Mouse (Mus musculus) layer of hippocampus, postnatal 25 days (tissue): ENCODE results near the gene Slc11a2. TPM values are rescaled to one million over a fixed set of nuclear protein-coding genes. Genes with fewer than 3 reads are reported as not detected.
"Not testable (repeated sequence)": the region's sequence is repeated elsewhere in the genome, so short reads cannot be mapped to it uniquely, and the experiment has no call there.

ENCODE experiments used
- DNase-seq, 2 experiments: peaks; one replicate each; pipeline ENCODE4 v3.0.0; 2022; ENCODE audit warnings: mixed read lengths in 2 of 2, low spot score in 1 of 2; ENCODE audit errors: extremely low spot score in 1 of 2
- total RNA-seq, 2 experiments: library from RNA; stranded (reverse); gene quantifications; 2 replicates each; pipeline ENCODE4 v1.2.3; 2021

Slc11a2 gene
- total RNA-seq, 2 experiments from 2014 or later, result 49.3 to 66.3 TPM

- no peak for DNase-seq
Measured at GRCm38 (mm10) chr15:100410918-100411672, 13.8 kb downstream of the Slc11a2 start.

DNA sequence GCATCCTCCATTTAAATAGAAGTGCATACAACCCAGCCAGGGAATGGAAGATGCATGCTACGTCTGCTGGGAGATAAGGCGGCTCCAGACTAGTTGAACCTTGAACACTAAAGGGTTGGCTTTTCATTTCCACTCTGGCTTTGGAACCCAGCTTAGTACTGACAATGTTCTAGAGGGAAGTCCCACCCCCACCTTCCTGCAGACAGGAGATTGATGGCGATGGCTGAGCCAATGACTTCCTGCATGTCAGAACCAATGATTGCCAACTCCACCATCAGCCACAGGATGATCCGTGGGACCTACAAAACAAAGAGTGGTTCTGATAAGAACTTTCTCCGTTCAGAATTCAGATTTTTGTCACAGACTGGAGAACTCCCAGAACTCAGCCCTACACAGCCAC lies 18.8 kb downstream of the Slc11a2 start:
- no peak for DNase-seq

DNA sequence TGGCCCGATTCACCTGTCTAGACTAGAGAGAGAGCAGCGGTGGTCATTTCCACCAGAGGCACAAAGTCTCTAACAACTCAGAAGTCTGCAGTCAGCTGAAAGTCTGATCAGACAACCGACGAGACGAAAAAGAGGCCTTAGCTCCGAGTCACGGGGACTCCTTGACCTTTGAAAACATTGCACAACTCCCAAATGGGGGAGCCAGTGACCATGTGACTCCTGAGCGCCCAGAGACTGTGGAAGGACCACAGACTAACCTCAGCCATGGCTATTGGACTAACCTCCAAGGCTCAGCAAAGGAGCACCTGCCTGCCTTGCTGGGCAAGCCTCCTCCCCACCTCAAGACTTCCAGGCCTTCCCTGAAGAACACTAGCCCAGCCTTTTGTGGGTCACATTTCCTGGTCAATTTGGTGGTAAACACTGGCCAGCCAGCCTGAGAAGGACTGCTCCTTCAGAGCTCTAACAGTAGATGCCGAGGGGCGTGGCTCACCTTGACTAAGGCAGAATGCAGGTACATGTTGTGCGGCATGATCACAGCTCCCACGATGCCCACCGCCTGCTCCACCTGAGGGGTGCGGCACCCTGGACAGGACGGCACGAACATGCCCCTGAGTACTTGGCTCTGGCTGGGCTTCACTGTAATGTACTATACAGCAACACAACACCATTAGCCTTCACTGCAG lies 21.4 kb downstream of the Slc11a2 start:
- no peak for DNase-seq

DNA sequence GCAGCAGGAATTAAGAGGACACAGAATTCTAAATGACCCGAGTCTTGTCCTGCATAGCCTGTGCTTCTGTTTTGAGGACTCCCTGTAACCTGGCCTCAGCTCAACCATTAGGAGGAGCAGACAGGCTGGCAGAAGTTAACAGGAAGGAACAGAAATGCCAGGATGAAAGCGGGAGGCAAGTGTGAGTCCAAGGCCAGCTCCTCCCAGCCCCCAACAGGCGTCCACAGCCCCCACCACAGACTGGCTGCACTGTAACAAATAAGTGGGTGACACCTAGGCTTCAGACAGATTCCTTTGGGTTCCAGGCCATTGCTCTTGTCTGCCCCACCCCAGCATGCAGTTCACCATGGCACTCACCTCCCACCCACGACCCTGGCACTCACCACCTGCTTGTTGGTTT lies 22.1 kb downstream of the Slc11a2 start:
- DNase-seq, result no peak

DNA sequence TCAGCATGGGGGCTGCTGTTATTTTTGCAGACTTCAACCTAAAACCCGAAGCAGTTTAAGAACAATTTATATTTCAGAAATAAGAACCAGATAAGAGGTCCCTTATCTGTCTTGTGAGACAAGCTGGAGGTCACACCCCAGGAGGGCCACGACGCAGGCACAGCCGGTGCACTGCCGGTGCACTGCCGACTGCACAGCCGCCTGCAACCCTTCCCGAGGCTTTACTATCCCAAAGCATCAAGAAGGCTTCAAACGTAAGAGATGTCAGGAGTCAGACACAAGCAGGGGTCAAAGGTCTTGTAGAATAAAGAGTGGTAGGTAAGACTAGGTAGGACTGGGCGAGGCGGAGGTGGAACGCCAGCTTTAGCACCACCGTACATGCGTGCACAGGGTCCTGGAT lies 22.5 kb downstream of the Slc11a2 start:
- DNase-seq, result no peak

DNA sequence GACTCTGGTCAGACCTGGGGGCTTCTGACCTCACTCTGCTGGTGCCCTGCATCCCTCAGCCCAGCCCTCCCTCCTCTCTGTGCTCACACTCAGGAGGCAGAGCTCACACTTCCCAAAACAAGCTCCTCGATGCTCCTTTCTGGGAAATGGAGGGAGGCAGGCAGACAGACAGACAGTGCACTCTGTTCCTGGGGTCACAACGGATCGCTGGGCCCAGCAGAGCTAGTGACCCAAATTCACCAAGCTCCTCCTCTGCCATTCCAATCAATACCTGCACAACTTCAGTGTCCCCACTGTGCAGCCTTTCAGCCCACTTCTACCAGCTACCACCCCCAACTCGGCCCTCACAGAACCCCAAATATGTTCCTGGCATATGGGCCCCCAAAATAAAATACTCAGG lies 23.1 kb downstream of the Slc11a2 start:
- no peak for DNase-seq

DNA sequence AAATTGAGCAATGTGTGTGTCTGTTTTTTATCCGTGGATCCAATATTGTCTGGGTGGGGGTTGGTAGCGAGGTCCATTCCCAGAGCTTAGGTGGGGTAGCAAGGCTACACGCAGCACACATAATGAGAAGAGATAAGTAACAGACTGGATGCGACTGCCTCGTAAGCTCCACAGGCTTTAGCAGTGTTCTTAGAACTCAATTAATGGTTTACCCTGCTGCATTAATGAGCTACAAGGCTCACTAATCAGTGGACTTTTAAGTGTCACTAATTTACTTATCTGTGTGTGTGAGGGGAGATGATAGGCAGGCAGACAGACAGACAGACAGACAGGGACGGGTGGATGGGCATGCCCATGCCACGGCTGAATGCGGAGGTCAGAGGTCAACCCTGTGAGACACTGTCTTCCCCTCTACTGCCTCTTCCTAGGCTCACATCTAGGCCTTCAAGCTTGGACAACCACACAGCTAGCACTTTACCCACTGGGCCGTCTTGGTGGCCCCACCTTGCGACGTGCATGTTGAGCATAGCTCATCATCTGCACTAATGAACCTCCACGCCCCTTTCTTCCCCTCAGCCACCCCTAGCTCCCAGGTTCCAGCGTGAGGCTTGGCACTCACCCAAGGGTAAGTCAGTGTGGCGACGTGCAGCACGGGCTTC lies 24.2 kb downstream of the Slc11a2 start:
- DNase-seq, result no peak

DNA sequence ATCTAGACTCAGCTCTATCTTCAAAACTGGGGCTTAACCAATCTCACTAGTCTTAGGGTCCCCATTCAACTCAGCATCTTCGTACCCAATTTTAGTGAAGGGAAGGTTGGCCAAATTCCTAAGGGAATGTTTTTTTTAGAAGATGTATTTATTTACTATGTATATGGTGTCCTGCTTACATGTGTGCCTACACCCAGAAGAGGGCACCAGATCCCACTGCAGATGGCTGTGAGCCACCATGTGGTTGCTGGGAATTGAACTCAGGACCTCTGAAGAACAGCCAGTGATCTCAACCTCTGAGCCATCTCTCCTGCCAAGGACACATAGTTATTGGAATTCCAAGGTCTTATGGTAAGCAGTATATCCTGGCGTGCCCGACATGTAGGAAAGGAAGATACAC lies 29.3 kb downstream of the Slc11a2 start:
- no peak for DNase-seq

- DNase-seq, result no peak
Measured at GRCm38 (mm10) chr15:100393016-100393415, 31.9 kb downstream of the Slc11a2 start.

DNA sequence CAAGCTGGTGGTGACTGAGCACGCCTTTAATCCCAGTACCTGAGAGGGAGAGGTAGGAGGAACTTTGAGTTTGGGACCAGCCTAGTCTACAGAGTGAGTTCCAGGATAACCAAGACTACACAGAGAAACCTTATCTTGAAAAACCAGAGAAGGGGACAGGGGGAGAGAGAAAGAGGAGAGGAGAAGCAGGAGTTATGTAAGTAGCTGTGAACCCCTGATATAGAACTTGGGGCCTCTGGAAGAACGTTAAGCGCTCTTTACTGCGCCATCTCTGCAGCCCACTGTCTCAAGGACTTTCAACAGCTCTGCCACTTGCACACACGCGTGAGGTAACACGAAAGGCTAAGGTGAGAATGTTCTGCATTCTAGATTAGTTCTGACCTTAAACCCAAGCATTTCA lies 33.3 kb downstream of the Slc11a2 start:
- no peak for DNase-seq

DNA sequence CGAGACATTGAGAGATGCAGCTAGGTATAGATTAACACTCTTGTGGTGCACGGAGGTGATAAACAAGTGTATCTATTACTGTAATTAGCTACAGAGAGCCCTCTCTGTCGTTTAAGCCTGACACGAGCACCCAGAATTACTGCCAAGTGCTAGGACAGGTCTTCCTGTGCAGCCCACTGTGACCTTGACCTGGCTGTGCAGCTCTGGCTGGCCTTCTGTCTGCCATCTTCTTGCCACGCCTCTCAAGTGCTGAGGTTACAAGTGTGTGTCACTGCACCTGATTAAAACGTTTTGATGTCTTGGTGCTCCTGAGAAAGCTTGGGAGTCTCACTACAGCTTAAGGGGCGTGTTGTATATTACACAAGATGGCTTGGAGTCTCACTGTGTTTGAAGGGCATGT lies 33.8 kb downstream of the Slc11a2 start:
- DNase-seq, result no peak

DNA sequence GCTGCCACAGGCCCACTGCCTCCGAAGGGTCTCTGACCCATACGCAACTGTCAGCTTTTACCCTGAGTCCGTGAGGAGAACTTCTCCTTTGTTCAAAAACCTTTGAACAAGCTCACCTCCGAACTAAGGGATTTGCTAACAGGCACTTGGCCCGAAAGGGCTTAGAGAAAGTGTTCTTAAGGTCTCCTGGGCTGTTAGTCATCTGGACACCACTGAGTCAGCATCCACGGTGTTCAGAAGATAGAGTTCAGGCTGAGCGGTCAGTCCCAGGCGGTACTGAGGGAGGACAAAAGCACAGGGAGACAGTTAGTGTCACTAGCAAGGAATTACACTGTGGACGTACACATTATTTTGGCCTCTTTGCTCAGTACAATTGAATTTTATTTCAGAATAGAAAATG lies 36.0 kb downstream of the Slc11a2 start:
- no peak for DNase-seq

DNA sequence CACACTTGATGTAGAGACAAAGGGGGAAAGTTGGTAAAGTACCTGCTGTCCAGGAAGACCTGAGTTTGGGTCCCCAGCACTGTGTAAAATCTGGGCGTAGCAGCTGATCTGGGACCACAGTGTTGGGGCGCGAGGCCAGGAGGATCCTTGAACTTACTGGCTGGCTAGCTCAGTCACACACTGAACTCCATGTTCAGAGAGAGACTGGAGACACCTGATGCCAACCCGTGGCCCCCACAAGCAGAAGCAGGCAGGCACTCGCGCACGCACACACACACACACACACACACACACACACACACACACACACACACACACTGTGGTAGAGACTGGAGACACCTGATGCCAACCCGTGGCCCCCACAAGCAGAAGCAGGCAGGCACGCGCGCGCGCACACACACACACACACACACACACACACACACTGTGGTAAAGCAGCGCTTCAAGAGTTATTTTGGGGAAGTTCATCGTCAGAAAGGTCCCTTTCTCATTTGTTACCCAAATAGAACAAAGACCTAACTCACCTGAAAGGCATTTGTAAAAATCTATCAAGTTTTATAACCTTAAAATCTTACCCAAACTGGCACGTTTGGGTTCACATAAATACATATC lies 36.5 kb downstream of the Slc11a2 start:
- DNase-seq, result no peak

- no peak for DNase-seq
Measured at GRCm38 (mm10) chr15:100387544-100388223, 37.2 kb downstream of the Slc11a2 start.

DNA sequence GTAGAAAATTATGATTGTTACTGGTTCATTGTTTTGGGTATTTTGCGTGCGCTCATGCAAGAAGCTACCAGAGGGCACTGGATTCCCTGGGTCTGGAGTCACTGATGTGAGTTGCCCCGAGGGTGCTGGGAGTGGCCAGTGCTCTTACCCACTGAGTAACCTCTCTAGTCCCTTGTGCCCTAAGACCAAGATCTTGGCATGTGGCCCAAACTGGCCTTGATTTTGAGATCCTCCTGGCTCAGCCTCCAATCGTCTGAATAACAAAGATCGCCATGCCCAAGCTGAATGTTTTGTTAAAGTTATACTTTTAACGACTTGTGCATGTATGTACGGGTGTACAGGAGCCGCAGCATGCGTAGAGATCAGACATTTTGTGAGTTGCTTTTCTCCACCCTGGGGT lies 39.2 kb downstream of the Slc11a2 start:
- no peak for DNase-seq

GRCm38 (mm10) chr15:100380104-100380503 lies 44.8 kb downstream of the Slc11a2 start:
- no peak for DNase-seq

DNA sequence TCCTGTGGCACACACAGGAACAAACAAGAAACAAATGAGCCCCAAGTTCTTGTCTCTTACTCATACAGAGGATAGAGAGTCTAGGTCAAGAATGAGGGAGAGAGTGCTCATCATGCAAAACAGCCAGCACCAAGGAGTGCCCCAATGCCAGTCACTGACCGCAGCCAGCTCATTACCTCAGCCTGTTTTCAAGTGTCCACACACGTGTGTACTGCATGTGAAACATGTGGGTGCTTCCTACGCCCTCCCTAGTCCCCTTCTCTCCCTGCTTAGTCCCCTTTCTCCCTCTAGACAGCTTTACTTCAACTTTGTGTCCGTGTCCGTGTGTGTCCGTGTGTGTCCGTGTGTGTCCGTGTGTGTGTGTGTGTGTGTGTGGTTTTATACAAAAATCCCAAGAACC lies 45.2 kb downstream of the Slc11a2 start:
- no peak for DNase-seq

DNA sequence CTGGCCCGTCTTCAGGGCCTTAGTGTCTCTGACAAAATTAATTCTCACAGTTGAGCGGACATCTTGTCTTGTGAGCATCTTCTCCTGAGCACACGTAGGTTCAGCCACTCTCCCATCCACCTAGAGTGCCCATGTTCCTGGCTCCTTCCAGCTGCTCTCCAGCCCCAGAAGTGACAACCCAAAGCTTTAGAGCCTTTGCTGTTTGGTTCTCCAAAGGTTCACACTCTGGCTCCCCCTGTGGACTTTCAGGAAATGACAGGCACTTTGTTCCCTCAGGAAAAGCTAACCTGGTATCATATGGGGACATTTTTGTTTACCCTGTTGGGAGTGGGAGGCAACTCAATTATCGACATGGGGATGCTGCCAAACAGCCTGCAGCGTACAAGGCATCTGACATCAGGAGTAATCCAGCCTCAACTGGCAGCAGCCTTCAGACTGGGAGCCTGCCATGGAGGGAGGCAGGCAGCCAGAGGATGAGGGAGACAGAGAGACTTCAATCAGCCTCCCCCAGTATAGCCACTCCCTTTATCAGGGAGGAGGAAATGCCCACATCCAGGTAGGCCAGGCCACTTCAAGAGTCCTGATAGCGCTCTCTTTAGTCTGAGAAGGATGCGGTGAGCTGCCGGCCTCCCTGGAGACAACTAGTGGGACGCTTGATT lies 46.9 kb downstream of the Slc11a2 start:
- not testable (repeated sequence) for DNase-seq

DNA sequence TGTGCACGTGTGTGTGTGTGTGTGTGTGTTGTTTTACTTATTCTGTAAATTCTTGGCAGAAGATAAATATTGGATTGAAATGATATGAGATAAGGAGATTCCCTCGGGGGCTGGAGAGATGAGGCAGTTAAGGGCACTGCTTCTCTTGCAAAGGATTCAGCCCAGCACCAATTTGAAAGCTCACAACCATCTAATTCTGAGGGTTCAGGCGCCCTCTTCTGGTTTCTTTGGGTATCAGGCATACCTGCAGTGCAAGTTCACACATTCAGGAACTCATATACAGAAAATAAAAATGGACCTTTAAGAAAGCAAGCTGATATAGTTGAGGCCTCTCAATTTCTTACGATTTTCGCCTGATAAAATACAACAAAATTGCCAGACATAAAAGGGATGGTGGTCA lies 49.8 kb downstream of the Slc11a2 start:
- peak; percentile 27 to 74 for DNase-seq

GRCm38 (mm10) chr15:100367119-100367518 lies 57.8 kb downstream of the Slc11a2 start:
- no peak for DNase-seq
